8 mouse cellular contexts compared by ENCODE assay signal in the genomic region with DNA sequence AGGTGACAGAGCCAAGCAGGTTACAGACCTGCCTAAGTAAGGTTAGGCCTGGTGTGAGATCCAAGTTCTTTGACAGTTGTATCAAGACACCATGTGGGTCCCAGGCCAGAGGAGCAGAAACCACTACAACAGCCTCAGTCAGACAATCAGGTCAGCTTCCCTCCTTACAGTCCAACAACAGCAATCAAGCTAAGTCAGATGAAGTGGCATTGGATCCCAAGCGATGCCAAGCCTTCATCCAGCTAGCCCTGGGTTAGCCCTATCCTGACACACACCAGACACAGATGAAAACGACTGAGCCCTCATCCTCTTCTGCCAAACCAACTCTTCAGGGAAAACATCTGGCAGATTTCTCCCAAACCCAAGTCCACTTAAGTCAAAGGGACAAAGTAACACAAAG. TPM values are rescaled to one million over a fixed set of nuclear protein-coding genes. Genes with fewer than 3 reads are reported as not detected.
DNase-seq lines count a peak whose midpoint lies in the region; ATAC-seq lines count a peak whose summit lies in the region.

No protein-coding gene starts in this region.

- H3K4me3 ChIP-seq in kidney, embryonic 15.5 days (replicated peaks), result peak overlapping the region; percentile 92; the same call in 1 of the 2 replicates
- H3K4me3 ChIP-seq in brown adipose tissue, adult 24 weeks (ENCODE audit: insufficient read depth, low read depth, low read length), result peak overlapping the region; percentile 90
- H3K4me3 ChIP-seq in hindbrain, embryonic 13.5 days, result peak overlapping the region; percentile 88
- peak overlapping the region; percentile 81 for H3K4me3 ChIP-seq in midbrain, embryonic 15.5 days

- H3K27ac ChIP-seq in kidney, embryonic 15.5 days, result peak overlapping the region; percentile 97
- peak overlapping the region; percentile 95 for H3K27ac ChIP-seq in brown adipose tissue, adult 24 weeks (replicated peaks; ENCODE audit: low read depth, low read length)
- peak overlapping the region; percentile 99 for H3K27ac ChIP-seq in hindbrain, embryonic 13.5 days
- peak overlapping the region; percentile 99 for H3K27ac ChIP-seq in midbrain, embryonic 15.5 days

- ATAC-seq in kidney, embryonic 15.5 days (replicated peaks; ENCODE audit: low FRiP score), result no peak
- no peak for ATAC-seq in hindbrain, embryonic 13.5 days (ENCODE audit: low FRiP score)
- no peak for ATAC-seq in midbrain, embryonic 15.5 days (replicated peaks)
- no peak for ATAC-seq in megakaryocyte progenitor cell, adult 5-6 weeks (replicated peaks; ENCODE audit: poor library complexity)

- peaks cover 64% of the 10 kb centered on the region for H3K4me1 ChIP-seq in kidney, embryonic 15.5 days
- peaks cover 32% of the 10 kb centered on the region for H3K4me1 ChIP-seq in brown adipose tissue, adult 24 weeks (ENCODE audit: control insufficient read depth, insufficient read depth, insufficient read length, low read length)
- H3K4me1 ChIP-seq in hindbrain, embryonic 13.5 days (replicated peaks), result peaks cover 67% of the 10 kb centered on the region
- peaks cover 55% of the 10 kb centered on the region for H3K4me1 ChIP-seq in midbrain, embryonic 15.5 days

- peak overlapping the region; percentile 83 for H3K4me2 ChIP-seq in kidney, embryonic 15.5 days
- peak overlapping the region; percentile 83 for H3K4me2 ChIP-seq in hindbrain, embryonic 13.5 days
- H3K4me2 ChIP-seq in midbrain, embryonic 15.5 days, result peak overlapping the region; percentile 85

- WGBS in kidney, embryonic 15.5 days, result 52% methylated on average over 2 of the region's 2 CpGs
- whole genome bisulfite sequencing in hindbrain, embryonic 13.5 days, result 61% methylated on average over 2 of the region's 2 CpGs
- WGBS in midbrain, embryonic 15.5 days, result 60% methylated on average over 2 of the region's 2 CpGs

- DNase-seq in kidney, postnatal 36 days, result no peak
- no peak for DNase-seq in urinary bladder, postnatal 10 days (ENCODE audit: low spot score)
- no peak for DNase-seq in urinary bladder, postnatal 4 days (ENCODE audit: low spot score in 2 of 2)

- H3K9ac ChIP-seq in kidney, embryonic 15.5 days, result no peak overlapping the region
- peak overlapping the region; percentile 100 for H3K9ac ChIP-seq in hindbrain, embryonic 13.5 days
- no peak overlapping the region for H3K9ac ChIP-seq in midbrain, embryonic 15.5 days

- no peaks in the 10 kb centered on the region for H3K27me3 ChIP-seq in kidney, embryonic 15.5 days
- no peaks in the 10 kb centered on the region for H3K27me3 ChIP-seq in hindbrain, embryonic 13.5 days
- no peaks in the 10 kb centered on the region for H3K27me3 ChIP-seq in midbrain, embryonic 15.5 days (replicated peaks)

- H3K9me3 ChIP-seq in kidney, embryonic 15.5 days (replicated peaks), result no peaks in the 10 kb centered on the region
- no peaks in the 10 kb centered on the region for H3K9me3 ChIP-seq in hindbrain, embryonic 13.5 days
- H3K9me3 ChIP-seq in midbrain, embryonic 15.5 days, result no peaks in the 10 kb centered on the region

- H3K36me3 ChIP-seq in kidney, embryonic 15.5 days, result no peaks in the 10 kb centered on the region
- no peaks in the 10 kb centered on the region for H3K36me3 ChIP-seq in hindbrain, embryonic 13.5 days
- no peaks in the 10 kb centered on the region for H3K36me3 ChIP-seq in midbrain, embryonic 15.5 days (replicated peaks)

RNA-seq across cellular contexts. Expression of a gene that starts 2.2 kb away (rescaled TPM):
- polyA plus RNA-seq in kidney, embryonic 15.5 days (2015; fragmentation: Nextera tagmentation; extraction: Ambion mirVana), result 7.5 and 8.1 TPM in 2 replicates
- polyA plus RNA-seq in brown adipose tissue, adult 24 weeks (2012; ENCODE audit: insufficient read depth, insufficient read length, missing spikeins), result 6.1 and 7.4 TPM in 2 replicates
- polyA plus RNA-seq in hindbrain, embryonic 13.5 days (2015; fragmentation: Nextera tagmentation; extraction: Ambion mirVana), result 8.2 and 8.4 TPM in 2 replicates
- polyA plus RNA-seq in midbrain, embryonic 15.5 days (2015; fragmentation: Nextera tagmentation; extraction: Ambion mirVana), result 9.2 TPM in 2 replicates
- 14.7 and 14.9 TPM in 2 replicates for total RNA-seq in megakaryocyte progenitor cell, adult 5-6 weeks (2015)
- 1.1 and 3.4 TPM in 2 replicates for total RNA-seq in megakaryocyte progenitor cell, adult 5-6 weeks (2017)

RNA-seq across cellular contexts. Expression of a gene that starts 16.1 kb away (rescaled TPM):
- polyA plus RNA-seq in kidney, embryonic 15.5 days (2015; fragmentation: Nextera tagmentation; extraction: Ambion mirVana), result 0.13 TPM in 1 of 2 replicates, not detected in the other
- polyA plus RNA-seq in brown adipose tissue, adult 24 weeks (2012; ENCODE audit: insufficient read depth, insufficient read length, missing spikeins), result not detected in 2 replicates
- 0.09 TPM in 2 replicates for polyA plus RNA-seq in hindbrain, embryonic 13.5 days (2015; fragmentation: Nextera tagmentation; extraction: Ambion mirVana)
- polyA plus RNA-seq in midbrain, embryonic 15.5 days (2015; fragmentation: Nextera tagmentation; extraction: Ambion mirVana), result 0.05 and 0.10 TPM in 2 replicates
- total RNA-seq in megakaryocyte progenitor cell, adult 5-6 weeks (2015), result 0.15 TPM in 1 of 2 replicates, not detected in the other
- total RNA-seq in megakaryocyte progenitor cell, adult 5-6 weeks (2017), result 0.04 TPM in 1 of 2 replicates, not detected in the other

RNA-seq across cellular contexts. Expression of a gene that starts 52.7 kb away (rescaled TPM):
- 178 and 203 TPM in 2 replicates for polyA plus RNA-seq in kidney, embryonic 15.5 days (2015; fragmentation: Nextera tagmentation; extraction: Ambion mirVana)
- polyA plus RNA-seq in brown adipose tissue, adult 24 weeks (2012; ENCODE audit: insufficient read depth, insufficient read length, missing spikeins), result 132 and 141 TPM in 2 replicates
- 212 and 237 TPM in 2 replicates for polyA plus RNA-seq in hindbrain, embryonic 13.5 days (2015; fragmentation: Nextera tagmentation; extraction: Ambion mirVana)
- polyA plus RNA-seq in midbrain, embryonic 15.5 days (2015; fragmentation: Nextera tagmentation; extraction: Ambion mirVana), result 224 and 234 TPM in 2 replicates
- total RNA-seq in megakaryocyte progenitor cell, adult 5-6 weeks (2015), result 69.2 and 72.0 TPM in 2 replicates
- total RNA-seq in megakaryocyte progenitor cell, adult 5-6 weeks (2017), result 46.2 and 57.8 TPM in 2 replicates
